Mouse (Mus musculus): Measurements from ENCODE around the gene C77080.

DNA sequence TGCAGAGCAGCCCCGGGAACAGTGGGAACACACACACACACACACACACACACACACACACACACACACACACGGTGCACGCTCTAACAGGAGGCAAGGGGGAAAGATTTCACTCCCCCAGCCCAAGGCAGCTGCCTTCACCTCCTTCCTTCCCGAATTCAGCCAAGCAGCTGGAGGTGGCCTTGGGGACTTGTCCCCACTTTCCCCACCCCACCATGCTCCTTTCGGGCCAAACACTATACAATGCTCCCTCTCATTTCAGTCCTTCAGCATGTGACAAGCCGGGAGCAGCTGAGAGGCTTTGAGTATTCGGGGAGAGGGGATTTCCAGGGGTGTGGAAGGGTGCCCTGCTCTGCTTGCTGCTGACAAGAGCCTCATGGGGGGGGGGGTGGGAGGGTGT, 19.3 kb downstream of the C77080 start:
- TF ChIP-seq POLR2A (IDR thresholded peaks at IDR 0.05; ENCODE audit: extremely low read depth, insufficient read depth, low read length) (no peak), CTCF (IDR thresholded peaks at IDR 0.05; ENCODE audit: low read depth, low read length) (no peak)
